Mouse (Mus musculus) 3134 (cell line): Measurements from ENCODE around the gene Gm21961.
"Not testable (repeated sequence)": the region's sequence is repeated elsewhere in the genome, so short reads cannot be mapped to it uniquely, and the experiment has no call there.

Experiments used
- DNase-seq: peaks from one replicate; pipeline ENCODE4 v3.0.0-alpha.2; 2011; ENCODE audit warnings: low spot score; ENCODE audit not compliant: insufficient read length; ENCODE audit errors: extremely low read depth

Gene Gm21961

GRCm38 (mm10) chr15:65014804-65015203 lies at the start of gene Gm21961:
Gm21961 (minus strand) TSS chr15:65014904.
- no peak for DNase-seq

GRCm38 (mm10) chr15:65041999-65042398 lies 27.3 kb upstream of the Gm21961 start:
- DNase-seq = no peak

- not testable (repeated sequence) for DNase-seq
These were observed 24.5 kb upstream of the Gm21961 start for GRCm38 (mm10) chr15:65039216-65039615.

GRCm38 (mm10) chr15:65017971-65018370 lies 3.3 kb upstream of the Gm21961 start:
- no peak for DNase-seq

GRCm38 (mm10) chr15:65006177-65006576 lies 8.5 kb downstream of the Gm21961 start:
- DNase-seq = no peak

GRCm38 (mm10) chr15:64994498-64994897 lies 20.2 kb downstream of the Gm21961 start:
- DNase-seq = no peak

GRCm38 (mm10) chr15:64979976-64980375 lies 34.7 kb downstream of the Gm21961 start:
- DNase-seq = no peak

- DNase-seq = no peak
These were observed 38.5 kb downstream of the Gm21961 start for GRCm38 (mm10) chr15:64976044-64976805.
